Mouse (Mus musculus) activated CD4-positive, CD25-positive, alpha-beta regulatory T cell, adult 4 months (primary cell): ENCODE data around the gene Prox2. TPM values are rescaled to one million over a fixed set of nuclear protein-coding genes. Genes with fewer than 3 reads are reported as not detected.

Source experiments
- ATAC-seq: one replicate; pipeline ENCODE4 v1.8.0; 2017
- polyA plus RNA-seq, 2 experiments: library from polyadenylated mRNA; unstranded; fragments of 100-300 nt; shearing (Covaris generic); gene quantifications; one replicate each; pipeline ENCODE4 v1.2.1; 2017

The Prox2 gene
- polyA plus RNA-seq, 2 experiments from 2014 or later, result 1.4 to 2.7 TPM

DNA sequence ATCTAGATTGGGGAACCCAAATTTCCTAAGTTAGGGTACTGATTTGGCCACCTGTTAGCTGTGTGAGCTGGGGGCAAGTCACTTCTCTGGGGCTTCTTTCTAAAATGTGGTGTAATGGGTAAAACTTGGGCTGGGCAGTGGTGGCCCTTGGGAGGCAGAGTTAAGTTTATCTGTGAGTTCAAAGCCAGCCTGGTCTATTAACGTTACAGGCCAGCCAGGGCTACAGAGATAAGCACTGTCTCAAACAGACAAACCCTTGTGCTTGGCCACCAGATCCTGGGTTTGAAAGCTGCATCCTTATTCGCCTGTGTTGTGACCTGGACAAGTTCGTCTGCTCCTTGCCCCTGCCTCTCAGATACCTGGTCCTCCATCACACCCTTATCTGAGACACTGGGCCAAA is 19.4 kb downstream of the Prox2 start:
- ATAC-seq, result no peak

GRCm38 (mm10) chr12:85087845-85088244 is 22.7 kb downstream of the Prox2 start:
- no peak for ATAC-seq

- ATAC-seq, result no peak
Measured at GRCm38 (mm10) chr12:85084941-85085340, 25.6 kb downstream of the Prox2 start.

DNA sequence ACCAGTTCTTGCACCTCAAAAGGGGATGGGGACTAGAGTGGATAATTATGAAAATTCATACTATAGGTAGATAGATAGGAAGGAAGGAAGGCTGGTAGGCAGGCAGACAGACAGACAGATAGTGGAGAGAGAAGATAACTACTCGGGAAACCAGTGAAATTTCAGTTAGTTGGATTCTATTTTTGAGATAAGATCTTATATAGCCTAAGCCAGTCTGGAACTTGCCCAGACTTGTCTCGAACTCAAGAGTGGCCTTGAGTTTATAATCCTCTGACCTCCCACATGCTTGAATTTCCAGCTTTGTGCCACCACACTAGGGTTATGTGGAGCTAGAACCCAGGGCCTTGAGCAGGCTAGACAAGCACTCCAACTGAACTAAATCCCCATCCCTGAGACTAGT is 26.3 kb downstream of the Prox2 start:
- ATAC-seq, result no peak

GRCm38 (mm10) chr12:85077100-85077499 is 33.5 kb downstream of the Prox2 start:
- no peak for ATAC-seq

GRCm38 (mm10) chr12:85071043-85071442 is 39.5 kb downstream of the Prox2 start:
- no peak for ATAC-seq

GRCm38 (mm10) chr12:85051218-85051617 is 59.3 kb downstream of the Prox2 start:
- ATAC-seq, result no peak

Other genes with a start within 250 kb of the Prox2 start
- gene Ltbp2, start 234.2 kb downstream of the Prox2 start, polyA plus RNA-seq, result not detected
- gene Fcf1, start 139.9 kb downstream of the Prox2 start, polyA plus RNA-seq, result 100 to 1,000 TPM; 196 to 212 TPM
- gene Arel1, start 139.9 kb downstream of the Prox2 start, polyA plus RNA-seq, result 10 to 100 TPM; 24.9 to 31.0 TPM
- 10 to 100 TPM; 33.4 to 36.1 TPM for gene Ylpm1, start 114.4 kb downstream of the Prox2 start, polyA plus RNA-seq
- gene Dlst, start 74 bp upstream of the Prox2 start, polyA plus RNA-seq, result 10 to 100 TPM; 59.2 to 69.7 TPM
- under 1 TPM; 0.73 to 0.83 TPM for gene Rps6kl1, start 40.5 kb upstream of the Prox2 start, polyA plus RNA-seq
- not detected for gene Pgf, start 67.0 kb upstream of the Prox2 start, polyA plus RNA-seq
- 10 to 100 TPM; 53.5 to 76.2 TPM for gene Eif2b2, start 108.7 kb upstream of the Prox2 start, polyA plus RNA-seq
- gene Mlh3, start 159.8 kb upstream of the Prox2 start, polyA plus RNA-seq, result 10 to 100 TPM in 1 of 2 experiments, 1 to 10 TPM in 1; 10.0 to 10.4 TPM
- gene Acyp1, start 177.7 kb upstream of the Prox2 start, polyA plus RNA-seq, result 10 to 100 TPM; 47.4 to 52.5 TPM
- under 1 TPM; 0.21 to 0.27 TPM for gene Zc2hc1c, start 177.8 kb upstream of the Prox2 start, polyA plus RNA-seq
- gene Nek9, start 228.6 kb upstream of the Prox2 start, polyA plus RNA-seq, result 10 to 100 TPM; 12.2 to 12.4 TPM